Mouse (Mus musculus) retina, postnatal 1 day (tissue): ENCODE data around the gene Mcidas.
A peak's percentile ranks its signal among the peaks of the same experiment; 100 is the strongest.

Experiments used
- DNase-seq: peaks from one replicate; pipeline ENCODE4 v3.0.0-alpha.2; 2012

Gene Mcidas

GRCm38 (mm10) chr13:112993531-112994152 lies at the start of gene Mcidas:
Gene Mcidas (plus strand): TSS chr13:112993845.
- DNase-seq = peak; percentile 66

GRCm38 (mm10) chr13:112945312-112945711 lies 48.3 kb upstream of the Mcidas start:
- DNase-seq = no peak

- DNase-seq = no peak
These were observed 47.7 kb upstream of the Mcidas start for GRCm38 (mm10) chr13:112945900-112946299.

- no peak for DNase-seq
These were observed 39.6 kb upstream of the Mcidas start for GRCm38 (mm10) chr13:112954067-112954466.

- no peak for DNase-seq
These were observed 30.6 kb upstream of the Mcidas start for GRCm38 (mm10) chr13:112963081-112963480.

- no peak for DNase-seq
These were observed 29.2 kb upstream of the Mcidas start for GRCm38 (mm10) chr13:112964421-112964820.

GRCm38 (mm10) chr13:112967267-112967666 lies 26.4 kb upstream of the Mcidas start:
- DNase-seq = no peak

- DNase-seq = peak; percentile 20
These were observed 16.9 kb upstream of the Mcidas start for GRCm38 (mm10) chr13:112976720-112977119.

- peak; percentile 76 for DNase-seq
These were observed 7.8 kb upstream of the Mcidas start for GRCm38 (mm10) chr13:112985605-112986450.

- peak; percentile 22 for DNase-seq
These were observed 7.1 kb upstream of the Mcidas start for GRCm38 (mm10) chr13:112986451-112986950.

GRCm38 (mm10) chr13:112987532-112987943 lies 6.1 kb upstream of the Mcidas start, which contains the start of gene Ccno:
Gene Ccno (plus strand): TSS chr13:112987802.
- peak; percentile 98 for DNase-seq

- DNase-seq = no peak
These were observed 5.7 kb upstream of the Mcidas start for GRCm38 (mm10) chr13:112987991-112988390.

- peak; percentile 31 for DNase-seq
These were observed 4.8 kb upstream of the Mcidas start for GRCm38 (mm10) chr13:112988866-112989265.

GRCm38 (mm10) chr13:112989541-112989940 lies 4.1 kb upstream of the Mcidas start:
- DNase-seq = peak; percentile 56

GRCm38 (mm10) chr13:112990346-112990745 lies 3.3 kb upstream of the Mcidas start:
- peak; percentile 13 for DNase-seq

GRCm38 (mm10) chr13:112994191-112994590 lies 546 bp downstream of the Mcidas start:
- peak; percentile 75 for DNase-seq

GRCm38 (mm10) chr13:112996407-112996806 lies 2.8 kb downstream of the Mcidas start:
- DNase-seq = no peak

GRCm38 (mm10) chr13:112997369-112997768 lies 3.7 kb downstream of the Mcidas start:
- DNase-seq = no peak

GRCm38 (mm10) chr13:112998427-112999201 lies 5.0 kb downstream of the Mcidas start:
- peak; percentile 57 for DNase-seq

GRCm38 (mm10) chr13:113000090-113000489 lies 6.4 kb downstream of the Mcidas start:
- DNase-seq = no peak

- DNase-seq = no peak
These were observed 7.1 kb downstream of the Mcidas start for GRCm38 (mm10) chr13:113000576-113001318.

GRCm38 (mm10) chr13:113012683-113013082 lies 19.0 kb downstream of the Mcidas start:
- peak; percentile 68 for DNase-seq
